Mouse (Mus musculus) embryonic facial prominence, embryonic 12.5 days (tissue): ENCODE measurements around the gene Ly9. TPM values are rescaled to one million over a fixed set of nuclear protein-coding genes. Genes with fewer than 3 reads are reported as not detected.

Source experiments
- ATAC-seq: fragments of 200-750 bp; cut with Nextera tagmentation; 2 replicates; pipeline ENCODE4 v1.8.0; 2017; ENCODE audit not compliant: insufficient number of reproducible peaks, insufficient read depth, low FRiP score, low TSS enrichment
- H3K27ac ChIP-seq: fragments of 300-500 bp; sonication (generic); 2 replicates; pipeline ENCODE4 v1.5.1; 2016; ENCODE audit warnings: mild to moderate bottlenecking
- H3K27me3 ChIP-seq: fragments of 300-500 bp; sonication (generic); 2 replicates; pipeline ENCODE4 v1.6.1; 2016; ENCODE audit warnings: mild to moderate bottlenecking, moderate library complexity
- H3K36me3 ChIP-seq: fragments of 300-500 bp; sonication (generic); 2 replicates; pipeline ENCODE4 v1.6.1; 2016; ENCODE audit warnings: mild to moderate bottlenecking
- H3K4me1 ChIP-seq: fragments of 300-500 bp; sonication (generic); 2 replicates; pipeline ENCODE4 v1.6.1; 2016
- H3K4me2 ChIP-seq: fragments of 300-500 bp; sonication (generic); replicated peaks from 2 replicates; pipeline ENCODE4 v1.6.1; 2016; ENCODE audit warnings: mild to moderate bottlenecking, moderate library complexity
- H3K4me3 ChIP-seq: fragments of 300-500 bp; sonication (generic); 2 replicates; pipeline ENCODE4 v1.5.1; 2016; ENCODE audit warnings: mild to moderate bottlenecking
- H3K9ac ChIP-seq: fragments of 300-500 bp; sonication (generic); 2 replicates; pipeline ENCODE4 v1.6.1; 2016; ENCODE audit warnings: mild to moderate bottlenecking, moderate library complexity
- H3K9me3 ChIP-seq: fragments of 300-500 bp; sonication (generic); 2 replicates; pipeline ENCODE4 v1.6.1; 2016; ENCODE audit warnings: mild to moderate bottlenecking, moderate library complexity
- WGBS: fragments of 180-500 bp; shearing (Covaris S2); methylation state at CpG from one replicate; pipeline ENCODE4 v1.1.7; 2016; 5-methylcytosine and 5-hydroxymethylcytosine counted together
- polyA plus RNA-seq: library from polyadenylated mRNA; unstranded; fragments of >200 nt; fragmentation: Nextera tagmentation; extraction: Ambion mirVana; gene quantifications from 2 replicates; pipeline ENCODE4 v1.2.1, GENCODE M21; 2016

Gene Ly9
- polyA plus RNA-seq, 1 experiment from 2014 or later = 0.08 TPM

DNA sequence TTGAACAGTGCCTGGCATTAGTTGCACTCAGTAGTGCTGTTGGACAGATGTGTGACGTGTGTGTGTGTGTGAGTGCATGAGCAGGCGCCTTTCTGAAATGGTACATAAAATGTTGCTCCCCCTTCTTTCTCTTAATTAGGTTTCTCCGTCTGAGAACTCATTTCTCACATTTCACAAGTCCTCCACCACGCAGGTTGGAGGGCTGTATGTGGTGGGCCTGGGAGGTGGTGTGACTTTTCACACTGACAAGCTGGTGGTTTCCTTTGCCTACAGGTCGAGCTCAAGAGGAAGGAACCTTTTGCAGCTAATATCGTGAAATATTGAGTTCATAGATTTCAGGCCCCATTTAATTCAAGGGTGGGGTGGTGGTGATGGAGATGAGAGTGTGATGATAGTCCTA, 22.0 kb upstream of the Ly9 start:
- 75% methylated on average over 6 of the region's 6 CpGs for WGBS

DNA sequence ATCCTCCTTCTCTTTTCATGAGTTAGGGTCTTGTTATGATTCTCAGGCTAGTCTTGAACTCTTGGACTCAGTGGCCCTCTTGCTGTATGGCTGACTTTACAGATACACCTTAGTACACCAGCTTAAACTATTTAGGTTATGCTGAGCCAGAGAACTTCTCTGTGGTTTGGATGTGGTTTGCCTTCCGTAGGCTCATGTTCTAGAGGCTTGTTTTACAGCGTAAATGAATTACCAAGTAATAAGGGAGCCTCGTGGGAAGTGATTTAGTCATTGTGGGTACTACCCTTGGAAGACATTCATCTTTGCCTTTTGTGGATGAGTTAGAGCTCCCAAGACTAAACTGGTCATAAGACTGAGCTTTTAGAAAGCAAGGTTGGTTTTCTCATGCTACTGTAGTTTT, 20.6 kb upstream of the Ly9 start:
- H3K4me1 ChIP-seq = no peaks in the 10 kb centered on the region
- H3K9me3 ChIP-seq = no peaks in the 10 kb centered on the region
- no peak overlapping the region for H3K4me3 ChIP-seq
- H3K9ac ChIP-seq = no peak overlapping the region
- no peak overlapping the region for H3K4me2 ChIP-seq
- WGBS = 82% methylated on average over 3 of the region's 3 CpGs
- H3K27me3 ChIP-seq = no peaks in the 10 kb centered on the region
- no peak for ATAC-seq
- no peak overlapping the region for H3K27ac ChIP-seq
- no peaks in the 10 kb centered on the region for H3K36me3 ChIP-seq

More for the DNA sequence above, 22.0 kb upstream of the Ly9 start:
- H3K9me3 ChIP-seq = no peaks in the 10 kb centered on the region
- H3K27me3 ChIP-seq = no peaks in the 10 kb centered on the region
- ATAC-seq = no peak
- H3K4me3 ChIP-seq = no peak overlapping the region
- H3K9ac ChIP-seq = no peak overlapping the region
- H3K27ac ChIP-seq = no peak overlapping the region
- H3K4me2 ChIP-seq = no peak overlapping the region
- no peaks in the 10 kb centered on the region for H3K36me3 ChIP-seq
- H3K4me1 ChIP-seq = no peaks in the 10 kb centered on the region

DNA sequence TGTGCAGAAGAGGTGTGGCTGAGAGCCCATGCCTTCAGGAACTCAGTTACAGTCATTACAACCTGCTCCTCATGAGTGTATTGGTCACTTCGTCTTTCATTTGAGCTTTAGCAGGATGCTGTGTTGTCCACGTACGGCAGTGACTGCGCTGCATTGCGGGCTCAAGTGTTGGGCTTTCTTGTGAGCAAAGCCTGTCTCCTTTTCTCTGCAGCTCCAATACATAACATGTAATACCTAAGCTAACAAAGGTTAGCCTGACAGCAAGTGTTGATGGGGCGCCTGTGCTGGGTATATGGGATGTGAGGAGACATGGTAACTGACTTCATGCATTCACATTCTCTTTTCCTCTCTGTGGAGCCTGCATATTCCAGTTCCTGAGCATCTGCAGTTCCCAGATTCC, 12.9 kb upstream of the Ly9 start:
- H3K4me3 ChIP-seq = no peak overlapping the region
- no peaks in the 10 kb centered on the region for H3K9me3 ChIP-seq
- H3K9ac ChIP-seq = no peak overlapping the region
- H3K4me1 ChIP-seq = no peaks in the 10 kb centered on the region
- H3K27me3 ChIP-seq = no peaks in the 10 kb centered on the region
- no peak overlapping the region for H3K4me2 ChIP-seq
- WGBS = 84% methylated on average over 6 of the region's 6 CpGs
- H3K36me3 ChIP-seq = no peaks in the 10 kb centered on the region
- ATAC-seq = no peak
- no peak overlapping the region for H3K27ac ChIP-seq

DNA sequence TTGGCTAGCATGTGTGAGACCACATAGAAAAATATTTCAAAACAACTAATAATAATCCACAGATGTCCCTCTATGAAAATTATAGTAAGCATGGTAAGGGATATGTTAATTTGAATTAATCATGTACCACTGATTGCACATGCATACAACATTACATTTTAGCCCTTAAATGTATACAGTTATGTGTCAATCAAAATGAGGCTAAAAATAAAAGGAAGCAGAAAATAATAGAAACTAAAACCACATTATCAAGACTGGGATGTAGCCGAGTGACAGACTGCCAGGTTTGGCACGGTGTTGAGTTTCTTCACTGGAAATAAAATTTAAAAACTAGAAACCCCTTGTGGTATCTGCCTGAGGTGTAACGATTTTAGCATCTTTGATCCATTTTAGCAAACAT, 12.4 kb upstream of the Ly9 start:
- no peak overlapping the region for H3K27ac ChIP-seq
- ATAC-seq = no peak
- H3K4me1 ChIP-seq = no peaks in the 10 kb centered on the region
- no peak overlapping the region for H3K9ac ChIP-seq
- H3K9me3 ChIP-seq = no peaks in the 10 kb centered on the region
- no peak overlapping the region for H3K4me3 ChIP-seq
- 78% methylated on average over 3 of the region's 3 CpGs for WGBS
- H3K4me2 ChIP-seq = no peak overlapping the region
- no peaks in the 10 kb centered on the region for H3K27me3 ChIP-seq
- H3K36me3 ChIP-seq = no peaks in the 10 kb centered on the region

DNA sequence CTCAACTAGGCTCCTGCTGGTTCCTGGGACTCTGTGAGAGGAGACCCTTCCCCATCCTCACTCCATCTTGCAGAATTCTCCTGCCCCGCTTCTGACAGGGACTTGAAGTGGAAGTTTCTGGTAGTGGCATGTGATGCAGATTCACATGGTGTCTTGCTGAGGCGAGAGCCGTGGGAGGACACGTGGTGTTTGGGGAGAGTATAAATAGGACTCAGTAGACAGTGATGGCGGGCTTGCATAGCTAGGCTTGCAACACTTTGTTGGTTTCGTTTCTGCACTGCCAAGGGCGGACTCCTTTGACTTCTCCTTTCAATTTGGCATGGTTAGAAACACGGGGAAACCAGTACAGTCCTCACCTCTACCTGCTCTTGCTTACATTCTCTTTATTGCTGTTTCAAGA, 11.8 kb upstream of the Ly9 start:
- H3K27ac ChIP-seq = no peak overlapping the region
- H3K4me2 ChIP-seq = no peak overlapping the region
- H3K9ac ChIP-seq = no peak overlapping the region
- no peaks in the 10 kb centered on the region for H3K27me3 ChIP-seq
- WGBS = 88% methylated on average over 8 of the region's 8 CpGs
- no peaks in the 10 kb centered on the region for H3K4me1 ChIP-seq
- no peak for ATAC-seq
- H3K9me3 ChIP-seq = no peaks in the 10 kb centered on the region
- no peak overlapping the region for H3K4me3 ChIP-seq
- no peaks in the 10 kb centered on the region for H3K36me3 ChIP-seq

DNA sequence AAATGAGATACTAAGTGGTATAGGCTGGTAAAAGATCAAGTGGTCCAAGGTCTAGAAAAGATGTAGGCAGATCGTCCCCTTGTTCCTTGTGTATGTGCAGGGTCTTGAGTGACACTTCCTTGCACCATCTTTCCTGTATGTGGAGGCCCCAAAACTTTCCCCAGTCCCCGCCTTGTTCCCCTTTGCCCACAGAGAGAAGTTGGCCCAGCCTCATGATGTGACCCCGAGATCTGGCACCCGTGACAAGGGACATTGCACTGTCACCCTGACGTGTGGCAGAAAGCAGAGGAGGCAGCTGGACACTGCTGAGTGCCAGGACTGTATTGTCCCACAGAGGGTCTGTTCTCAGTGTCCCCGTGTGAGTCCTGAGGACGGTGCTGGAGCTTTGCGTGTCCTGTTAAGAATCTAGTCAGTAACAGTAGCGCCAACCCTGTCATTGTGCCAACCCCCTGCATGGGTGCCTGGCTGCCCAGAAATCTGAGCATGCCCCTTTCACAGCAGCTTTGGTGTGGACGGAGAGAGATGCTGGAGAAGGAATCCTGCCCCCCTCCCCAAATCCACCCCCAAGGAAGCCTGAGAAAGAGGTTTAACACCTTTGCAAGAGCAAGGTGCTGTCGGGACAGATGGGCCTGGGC, 9.8 kb upstream of the Ly9 start:
- 80% methylated on average over 11 of the region's 11 CpGs for WGBS
- Histone ChIP-seq H3K4me2 (no peak overlapping the region), H3K4me3 (no peak overlapping the region), H3K27ac (no peak overlapping the region), H3K4me1 (no peaks in the 10 kb centered on the region), H3K36me3 (no peaks in the 10 kb centered on the region), H3K9ac (no peak overlapping the region), H3K9me3 (no peaks in the 10 kb centered on the region), H3K27me3 (no peaks in the 10 kb centered on the region)
- ATAC-seq = no peak

DNA sequence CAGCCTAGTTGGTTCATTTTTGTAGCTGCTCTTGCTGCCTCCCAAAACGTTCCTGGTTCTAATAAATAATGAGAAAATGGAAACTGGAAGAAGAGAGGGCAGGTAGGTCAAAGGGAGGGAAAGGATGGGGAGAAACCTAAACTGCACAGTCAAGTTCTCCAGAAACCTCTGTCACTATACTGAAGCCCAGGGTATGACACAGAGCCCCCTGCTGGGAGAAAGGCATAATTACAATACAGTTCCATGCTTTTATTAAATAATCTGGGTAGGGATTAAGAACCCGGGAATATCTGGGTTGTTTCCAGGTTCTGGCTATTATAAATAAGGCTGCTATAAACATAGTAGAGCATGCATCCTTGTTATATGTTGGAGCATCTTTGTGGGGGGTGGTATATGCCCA, 6.8 kb upstream of the Ly9 start:
- H3K27me3 ChIP-seq = no peaks in the 10 kb centered on the region
- H3K4me1 ChIP-seq = no peaks in the 10 kb centered on the region
- no peak overlapping the region for H3K9ac ChIP-seq
- no peaks in the 10 kb centered on the region for H3K9me3 ChIP-seq
- no peaks in the 10 kb centered on the region for H3K36me3 ChIP-seq
- ATAC-seq = no peak
- no peak overlapping the region for H3K27ac ChIP-seq
- no peak overlapping the region for H3K4me3 ChIP-seq
- no peak overlapping the region for H3K4me2 ChIP-seq
- WGBS = 40% methylated on average over 2 of the region's 2 CpGs

DNA sequence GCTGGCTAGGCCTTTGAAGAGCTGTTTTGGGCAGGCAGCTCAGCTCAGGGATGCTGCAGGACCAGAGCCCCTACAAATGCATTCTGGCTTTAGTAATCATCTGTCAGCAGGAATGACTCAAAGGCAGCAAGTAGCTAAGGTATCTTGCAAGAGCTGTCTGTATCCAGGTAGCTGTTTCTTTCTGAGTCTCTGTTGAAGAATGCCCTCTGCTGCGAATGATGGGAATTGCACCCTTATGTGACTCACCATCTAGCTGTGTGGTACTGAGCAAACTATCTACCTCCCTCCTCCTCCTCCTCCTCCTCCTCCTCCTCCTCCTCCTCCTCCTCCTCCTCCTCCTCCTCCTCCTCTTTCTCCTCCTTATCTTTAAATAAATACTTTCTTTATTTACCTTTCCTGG, 3.6 kb upstream of the Ly9 start:
- no peaks in the 10 kb centered on the region for H3K9me3 ChIP-seq
- H3K4me3 ChIP-seq = no peak overlapping the region
- no peak overlapping the region for H3K4me2 ChIP-seq
- H3K27me3 ChIP-seq = no peaks in the 10 kb centered on the region
- no peaks in the 10 kb centered on the region for H3K4me1 ChIP-seq
- no peaks in the 10 kb centered on the region for H3K36me3 ChIP-seq
- ATAC-seq = no peak
- no peak overlapping the region for H3K27ac ChIP-seq
- 38% methylated on average over 1 of the region's 1 CpGs for WGBS
- H3K9ac ChIP-seq = no peak overlapping the region

DNA sequence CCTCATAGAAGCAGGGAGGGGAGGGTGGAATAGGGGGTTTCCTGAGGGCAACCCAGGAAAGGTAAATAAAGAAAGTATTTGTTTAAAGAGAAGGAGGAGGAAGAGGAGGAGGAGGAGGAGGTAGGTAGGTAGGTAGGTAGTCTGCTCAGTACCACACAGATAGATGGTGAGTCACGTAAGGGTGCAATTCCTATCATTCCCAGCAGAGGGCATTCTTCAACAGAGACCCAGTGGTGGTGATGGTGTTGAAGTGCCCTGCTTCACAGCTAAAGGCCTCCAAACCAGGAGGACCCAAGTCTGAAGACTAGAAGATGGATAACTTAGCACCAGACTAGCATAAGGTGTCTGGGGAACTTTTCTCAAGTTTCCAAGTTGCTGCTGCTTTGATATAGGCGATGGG, 2.8 kb upstream of the Ly9 start:
- 87% methylated on average over 2 of the region's 2 CpGs for WGBS
- no peak for ATAC-seq
- H3K4me3 ChIP-seq = no peak overlapping the region
- H3K9ac ChIP-seq = no peak overlapping the region
- no peaks in the 10 kb centered on the region for H3K36me3 ChIP-seq
- H3K27ac ChIP-seq = no peak overlapping the region
- H3K9me3 ChIP-seq = no peaks in the 10 kb centered on the region
- H3K4me2 ChIP-seq = no peak overlapping the region
- H3K27me3 ChIP-seq = no peaks in the 10 kb centered on the region
- no peaks in the 10 kb centered on the region for H3K4me1 ChIP-seq

DNA sequence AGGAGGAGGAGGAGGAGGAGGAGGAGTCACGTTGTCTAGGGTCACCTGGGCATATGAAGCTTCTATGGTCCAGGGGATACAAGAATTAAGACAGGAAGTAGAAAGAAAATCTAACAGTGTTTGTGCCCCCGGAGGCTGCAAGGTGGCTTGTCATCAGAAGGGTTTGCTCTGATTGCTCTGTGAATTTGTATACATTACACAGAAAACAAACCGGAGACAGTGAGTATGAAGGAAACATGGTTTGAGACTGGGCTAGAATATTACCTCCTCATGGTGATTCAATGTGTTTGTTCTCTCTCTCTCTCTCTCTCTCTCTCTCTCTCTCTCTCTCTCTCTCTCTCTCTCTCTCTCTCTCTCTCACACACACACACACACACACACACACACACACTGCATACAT, 554 bp downstream of the Ly9 start:
- Histone ChIP-seq H3K4me1 (no peaks in the 10 kb centered on the region), H3K9ac (no peak overlapping the region), H3K27me3 (no peaks in the 10 kb centered on the region), H3K9me3 (no peaks in the 10 kb centered on the region), H3K36me3 (no peaks in the 10 kb centered on the region), H3K27ac (no peak overlapping the region), H3K4me3 (no peak overlapping the region), H3K4me2 (no peak overlapping the region)
- ATAC-seq = no peak
- WGBS = 77% methylated on average over 3 of the region's 3 CpGs

DNA sequence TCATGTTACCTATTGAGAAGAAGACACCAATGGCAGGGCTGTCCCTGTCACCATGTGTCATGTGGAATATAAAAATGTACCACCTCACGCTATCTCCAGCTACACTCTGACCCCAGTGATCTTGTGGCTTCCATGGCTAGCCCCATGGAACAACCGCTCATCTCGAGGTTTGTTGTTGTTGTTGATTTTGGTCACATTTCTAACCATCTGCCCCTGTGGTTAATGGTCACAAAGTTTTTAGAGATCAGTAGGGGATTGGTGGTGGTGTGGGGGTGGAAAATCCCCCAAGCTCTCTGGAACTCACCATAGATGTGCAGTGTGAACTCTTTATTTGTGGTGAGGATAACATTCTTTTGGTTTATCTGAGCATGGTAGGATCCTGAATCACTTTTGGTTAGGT, 2.5 kb downstream of the Ly9 start:
- no peaks in the 10 kb centered on the region for H3K27me3 ChIP-seq
- H3K9me3 ChIP-seq = no peaks in the 10 kb centered on the region
- no peak overlapping the region for H3K4me3 ChIP-seq
- no peak overlapping the region for H3K27ac ChIP-seq
- 87% methylated on average over 3 of the region's 3 CpGs for WGBS
- no peak for ATAC-seq
- no peak overlapping the region for H3K9ac ChIP-seq
- H3K4me1 ChIP-seq = no peaks in the 10 kb centered on the region
- H3K36me3 ChIP-seq = no peaks in the 10 kb centered on the region
- H3K4me2 ChIP-seq = no peak overlapping the region

DNA sequence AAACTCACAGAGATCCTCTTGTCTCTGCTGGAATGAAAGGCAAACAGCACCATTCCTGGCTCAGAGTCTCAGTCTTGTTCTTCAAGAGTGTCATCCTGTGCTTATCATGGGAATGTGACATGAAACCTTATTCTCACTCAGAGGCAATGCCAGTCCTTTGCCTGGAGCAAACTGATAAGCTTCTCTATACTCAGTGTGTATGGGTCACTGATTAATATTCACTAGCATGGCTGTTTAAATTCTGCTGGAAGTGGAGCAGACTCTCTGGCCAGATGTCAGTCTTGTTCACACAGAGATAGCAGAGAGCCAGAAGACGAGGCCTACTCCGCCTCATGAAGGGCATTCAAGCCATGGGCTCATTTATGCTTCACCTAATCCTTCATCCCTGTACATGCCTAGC, 22.6 kb downstream of the Ly9 start:
- 97% methylated on average over 2 of the region's 2 CpGs for WGBS

DNA sequence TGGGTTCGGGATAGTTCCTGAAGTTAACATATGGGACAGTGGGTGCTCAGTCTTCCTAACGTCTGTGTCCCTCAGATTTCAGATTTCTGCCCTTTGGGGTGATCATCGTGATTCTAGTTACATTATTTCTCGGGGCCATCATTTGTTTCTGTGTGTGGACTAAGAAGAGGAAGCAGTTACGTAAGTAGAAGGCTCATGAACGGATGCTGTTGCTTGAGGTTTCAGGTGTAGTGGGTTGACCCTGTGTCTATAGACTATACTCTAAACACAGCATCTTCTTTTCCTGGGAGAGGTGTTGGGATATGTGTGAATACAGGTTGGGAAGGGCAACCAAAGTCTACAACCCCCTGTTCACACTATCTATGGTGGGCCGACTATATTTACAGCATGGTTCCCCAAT, 30.0 kb downstream of the Ly9 start:
- Histone ChIP-seq H3K4me3 (no peak overlapping the region), H3K27ac (no peak overlapping the region), H3K27me3 (no peaks in the 10 kb centered on the region), H3K9me3 (no peaks in the 10 kb centered on the region), H3K9ac (no peak overlapping the region), H3K36me3 (no peaks in the 10 kb centered on the region), H3K4me1 (no peaks in the 10 kb centered on the region), H3K4me2 (no peak overlapping the region)
- ATAC-seq = no peak
- WGBS = 85% methylated on average over 7 of the region's 7 CpGs

More for the DNA sequence above, 22.6 kb downstream of the Ly9 start:
- H3K4me3 ChIP-seq = no peak overlapping the region
- no peak overlapping the region for H3K9ac ChIP-seq
- no peaks in the 10 kb centered on the region for H3K27me3 ChIP-seq
- ATAC-seq = no peak
- H3K4me1 ChIP-seq = no peaks in the 10 kb centered on the region
- no peaks in the 10 kb centered on the region for H3K36me3 ChIP-seq
- no peak overlapping the region for H3K4me2 ChIP-seq
- H3K9me3 ChIP-seq = no peaks in the 10 kb centered on the region
- no peak overlapping the region for H3K27ac ChIP-seq
